Mouse (Mus musculus) lung, embryonic 14.5 days (tissue): ENCODE measurements around the gene Ndufb11. TPM values are rescaled to one million over a fixed set of nuclear protein-coding genes. Genes with fewer than 3 reads are reported as not detected.

Experiments used
- ATAC-seq: fragments of 200-750 bp; cut with Nextera tagmentation; 2 replicates; pipeline ENCODE4 v1.8.0; 2017; ENCODE audit warnings: mild to moderate bottlenecking, moderate TSS enrichment, moderate library complexity; ENCODE audit not compliant: insufficient read depth
- DNase-seq: peaks from one replicate; pipeline ENCODE4 v3.0.0-alpha.2; 2015
- H3K27ac ChIP-seq: fragments of 300-500 bp; sonication (generic); 2 replicates; pipeline ENCODE4 v1.5.1; 2014; ENCODE audit warnings: low read depth, mild to moderate bottlenecking, moderate library complexity
- H3K27me3 ChIP-seq: fragments of 300-500 bp; sonication (generic); 2 replicates; pipeline ENCODE4 v1.6.1; 2014; ENCODE audit warnings: low read length, control low read depth; ENCODE audit not compliant: insufficient read depth
- H3K36me3 ChIP-seq: fragments of 300-500 bp; sonication (generic); 2 replicates; pipeline ENCODE4 v1.6.1; 2014; ENCODE audit warnings: control low read depth; ENCODE audit not compliant: insufficient read depth
- H3K4me1 ChIP-seq: fragments of 300-500 bp; sonication (generic); 2 replicates; pipeline ENCODE4 v1.6.1; 2014; ENCODE audit warnings: antibody characterized with exemption, control low read depth; ENCODE audit not compliant: insufficient read depth
- H3K4me2 ChIP-seq: fragments of 300-500 bp; sonication (generic); 2 replicates; pipeline ENCODE4 v1.6.1; 2014; ENCODE audit warnings: mild to moderate bottlenecking
- H3K4me3 ChIP-seq: fragments of 300-500 bp; sonication (generic); 2 replicates; pipeline ENCODE4 v1.5.1; 2014; ENCODE audit warnings: low read depth, low read length
- H3K9ac ChIP-seq: fragments of 300-500 bp; sonication (generic); 2 replicates; pipeline ENCODE4 v1.6.1; 2014
- H3K9me3 ChIP-seq: fragments of 300-500 bp; sonication (generic); 2 replicates; pipeline ENCODE4 v1.6.1; 2016; ENCODE audit warnings: low read depth, low read length, control low read depth
- CTCF ChIP-seq: IDR thresholded peaks from 2 replicates; pipeline ENCODE4 v1.5.1; 2016; ENCODE audit warnings: antibody characterized with exemption, low read depth
- WGBS: fragments of 180-500 bp; shearing (Covaris S2); extraction: QIAGEN DNeasy Blood & Tissue Kit; methylation state at CpG from one replicate; pipeline ENCODE4 v1.1.7; 2014; 5-methylcytosine and 5-hydroxymethylcytosine counted together
- polyA plus RNA-seq: library from polyadenylated mRNA; unstranded; fragments of >200 nt; fragmentation: Nextera tagmentation; extraction: Ambion mirVana; gene quantifications from 2 replicates; pipeline ENCODE4 v1.2.1, GENCODE M21; 2014

The Ndufb11 gene
- polyA plus RNA-seq: 243 and 245 TPM in 2 replicates

- peak within 1 kb of the TSS; percentile 90 for H3K27ac ChIP-seq
- no peak for TF ChIP-seq CTCF
- peak within 1 kb of the TSS; percentile 69 for H3K9ac ChIP-seq
- H3K4me3 ChIP-seq: peak within 1 kb of the TSS; percentile 60
- DNase-seq: peak; percentile 83
- no peaks in the 10 kb centered on the region for H3K27me3 ChIP-seq
- 9% methylated on average over 46 of the region's 49 CpGs for WGBS
- H3K4me2 ChIP-seq: peak within 1 kb of the TSS; percentile 68
- peak; percentile 98 for ATAC-seq
- H3K4me1 ChIP-seq: no peaks in the 10 kb centered on the region
- peaks cover 16% of the 10 kb centered on the region for H3K36me3 ChIP-seq
- no peaks in the 10 kb centered on the region for H3K9me3 ChIP-seq
Measured at GRCm38 (mm10) chrX:20617176-20617902, at the start of gene Ndufb11, which contains the start of gene Rbm10. Ndufb11 (minus strand) TSS chrX:20617619. Rbm10 (plus strand) TSS chrX:20617503.

- H3K36me3 ChIP-seq: peaks cover 24% of the 10 kb centered on the region
- H3K27ac ChIP-seq: 0 out of 2 replicates have a peak overlapping the region, but pooled peaks have one; percentile 72
- TF ChIP-seq CTCF: no peak
- no peaks in the 10 kb centered on the region for H3K4me1 ChIP-seq
- no peaks in the 10 kb centered on the region for H3K9me3 ChIP-seq
- WGBS: 11% methylated on average over 9 of the region's 9 CpGs
- H3K4me3 ChIP-seq: peak overlapping the region; percentile 61
- no peaks in the 10 kb centered on the region for H3K27me3 ChIP-seq
- H3K4me2 ChIP-seq: peak overlapping the region; percentile 66
- ATAC-seq: no peak
- peak overlapping the region; percentile 78 for H3K9ac ChIP-seq
- peak; percentile 28 for DNase-seq
Measured at GRCm38 (mm10) chrX:20663444-20663790, 46.0 kb upstream of the Ndufb11 start.

- DNase-seq (peak; percentile 94), ATAC-seq (peak; percentile 85)
- peak overlapping the region; percentile 72 for H3K27ac ChIP-seq
- peak overlapping the region; percentile 78 for H3K9ac ChIP-seq
- peaks cover 19% of the 10 kb centered on the region for H3K36me3 ChIP-seq
- H3K27me3 ChIP-seq: no peaks in the 10 kb centered on the region
- H3K4me3 ChIP-seq: peak overlapping the region; percentile 61
- H3K4me1 ChIP-seq: no peaks in the 10 kb centered on the region
- H3K4me2 ChIP-seq: peak overlapping the region; percentile 66
- TF ChIP-seq CTCF: peak; percentile 60
- WGBS: 8% methylated on average over 27 of the region's 28 CpGs
- H3K9me3 ChIP-seq: no peaks in the 10 kb centered on the region
Measured at GRCm38 (mm10) chrX:20662716-20663443, 45.5 kb upstream of the Ndufb11 start.

GRCm38 (mm10) chrX:20662317-20662715, 44.9 kb upstream of the Ndufb11 start:
- Histone ChIP-seq H3K27ac (no peak overlapping the region), H3K4me1 (no peaks in the 10 kb centered on the region), H3K4me3 (peak overlapping the region; percentile 61), H3K9me3 (no peaks in the 10 kb centered on the region), H3K36me3 (peaks cover 13% of the 10 kb centered on the region; the same call in 1 of the 2 replicates), H3K4me2 (no peak overlapping the region), H3K27me3 (no peaks in the 10 kb centered on the region), H3K9ac (no peak overlapping the region)
- WGBS: 16% methylated on average over 5 of the region's 5 CpGs
- DNase-seq (no peak), ATAC-seq (no peak)
- no peak for TF ChIP-seq CTCF

GRCm38 (mm10) chrX:20658891-20659406, 41.5 kb upstream of the Ndufb11 start:
- peak; percentile 13; the same call in 1 of the 2 replicates for ATAC-seq
- no peaks in the 10 kb centered on the region for H3K4me1 ChIP-seq
- DNase-seq: peak; percentile 20
- 17% methylated on average over 24 of the region's 24 CpGs for WGBS
- H3K36me3 ChIP-seq: no peaks in the 10 kb centered on the region
- peak overlapping the region; percentile 76; the same call in 1 of the 2 replicates for H3K27ac ChIP-seq
- H3K4me3 ChIP-seq: peak overlapping the region; percentile 49
- H3K4me2 ChIP-seq: peak overlapping the region; percentile 72
- no peaks in the 10 kb centered on the region for H3K9me3 ChIP-seq
- TF ChIP-seq CTCF: no peak
- no peaks in the 10 kb centered on the region for H3K27me3 ChIP-seq
- H3K9ac ChIP-seq: peak overlapping the region; percentile 57

GRCm38 (mm10) chrX:20658026-20658652, 40.7 kb upstream of the Ndufb11 start, which contains the start of gene Uba1:
Uba1 (plus strand) TSS chrX:20658326.
- peak within 1 kb of the TSS; percentile 49 for H3K4me3 ChIP-seq
- no peaks in the 10 kb centered on the region for H3K36me3 ChIP-seq
- peak within 1 kb of the TSS; percentile 57 for H3K9ac ChIP-seq
- no peaks in the 10 kb centered on the region for H3K27me3 ChIP-seq
- TF ChIP-seq CTCF: no peak
- H3K4me1 ChIP-seq: no peaks in the 10 kb centered on the region
- peak; percentile 85 for ATAC-seq
- peak; percentile 91 for DNase-seq
- H3K4me2 ChIP-seq: peak within 1 kb of the TSS; percentile 72
- H3K9me3 ChIP-seq: no peaks in the 10 kb centered on the region
- peak within 1 kb of the TSS; percentile 76 for H3K27ac ChIP-seq
- 5% methylated on average over 27 of the region's 27 CpGs for WGBS
